Mouse (Mus musculus): ENCODE results near the gene Klhl35.

The Klhl35 gene

DNA sequence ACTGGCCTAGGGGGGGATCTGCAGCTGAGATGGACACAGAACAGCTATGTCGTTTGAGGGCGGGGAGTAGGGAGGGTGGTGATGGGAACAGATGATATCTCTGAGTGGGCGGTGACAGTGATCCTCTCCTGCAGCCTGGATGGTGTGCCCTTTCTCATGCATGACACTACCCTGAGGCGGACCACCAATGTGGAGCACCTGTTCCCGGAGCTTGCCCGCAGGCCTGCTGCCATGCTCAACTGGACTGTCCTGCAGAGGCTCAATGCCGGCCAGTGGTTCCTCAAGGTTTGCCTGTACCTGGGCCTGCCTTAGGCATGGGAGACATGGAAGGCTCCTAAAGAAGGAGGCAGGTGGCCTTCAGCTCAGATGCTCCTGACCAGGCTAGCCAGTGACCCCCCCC is 12.9 kb upstream of the Klhl35 start:
- no peak for DNase-seq (ENCODE audit: low read depth, low spot score)

DNA sequence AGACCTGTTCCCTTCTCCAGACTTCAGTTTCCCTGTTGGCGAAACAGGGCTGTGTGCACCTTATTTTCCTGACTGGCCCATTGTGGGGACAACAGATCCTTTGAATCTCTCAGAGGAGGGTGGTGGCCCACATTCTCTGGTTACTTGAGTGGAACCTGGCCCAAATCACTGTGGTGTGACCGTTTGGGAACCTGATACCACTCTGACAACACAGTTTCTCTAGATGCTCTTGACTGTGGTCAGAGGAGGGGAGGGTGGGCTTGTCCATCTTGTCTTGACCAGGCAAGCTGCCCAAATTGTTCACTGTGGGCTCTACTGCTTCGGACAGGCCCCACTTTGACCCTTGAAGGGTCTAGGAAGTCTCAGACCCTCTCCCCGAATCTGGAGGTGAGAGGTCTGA is 11.8 kb upstream of the Klhl35 start:
- no peak for DNase-seq (ENCODE audit: low read depth, low spot score)

DNA sequence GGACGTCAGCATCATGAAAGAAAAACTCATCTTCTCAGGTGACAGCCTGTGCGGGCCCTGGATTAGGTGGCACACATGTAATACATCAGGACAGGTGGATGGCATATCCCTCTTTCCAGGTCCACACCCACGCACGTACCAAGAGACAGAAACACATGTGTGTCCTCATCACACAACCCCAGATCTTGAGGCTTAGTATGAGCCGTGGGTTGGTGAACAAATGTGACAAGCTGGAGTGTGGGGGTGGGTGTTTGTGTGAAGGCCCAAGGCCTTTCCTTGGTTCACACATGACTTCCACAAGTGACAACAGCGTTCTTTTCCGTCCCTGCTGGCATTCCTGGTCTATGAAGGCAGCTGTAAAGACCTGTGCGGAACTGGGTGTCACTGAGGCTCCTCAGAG is 7.0 kb upstream of the Klhl35 start:
- no peak for DNase-seq (ENCODE audit: low read depth, low spot score)

DNA sequence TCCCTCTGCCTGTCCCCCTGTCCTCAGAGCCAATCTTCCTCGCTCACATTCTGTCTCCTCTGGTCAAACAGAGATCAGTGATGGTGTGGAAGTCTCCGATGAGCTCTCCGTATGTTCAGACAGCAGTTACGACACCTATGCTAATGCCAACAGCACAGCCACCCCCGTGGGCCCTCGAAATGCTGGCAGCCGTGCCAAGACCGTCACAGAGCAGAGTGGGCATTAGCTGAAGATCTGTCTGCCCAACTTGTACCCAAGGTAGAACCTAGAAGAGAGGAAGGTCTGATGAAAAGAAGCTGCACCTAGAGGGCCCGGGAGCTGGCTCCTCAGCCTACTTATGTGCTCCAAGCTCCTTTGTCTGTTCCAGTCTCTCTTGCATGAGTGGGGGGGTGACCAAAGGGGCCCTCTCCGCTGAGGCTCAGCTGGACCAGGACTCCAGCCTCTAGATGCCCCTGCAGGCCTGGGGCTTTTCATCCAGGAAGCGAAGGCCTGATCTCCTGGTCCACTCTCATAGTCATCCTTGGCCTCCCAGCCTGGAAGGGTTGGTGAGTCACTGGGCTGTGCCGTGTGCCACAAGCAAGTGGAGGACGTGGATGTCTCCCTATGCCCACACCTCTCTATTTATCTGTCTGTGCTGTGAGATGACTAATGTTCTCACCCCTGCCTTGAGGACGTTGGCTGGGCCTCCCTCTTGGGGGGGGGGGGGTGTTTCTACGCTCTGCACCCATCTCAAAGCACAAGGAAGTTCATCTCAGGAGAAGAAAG is 5.7 kb upstream of the Klhl35 start:
- no peak for DNase-seq (ENCODE audit: low read depth, low spot score)

DNA sequence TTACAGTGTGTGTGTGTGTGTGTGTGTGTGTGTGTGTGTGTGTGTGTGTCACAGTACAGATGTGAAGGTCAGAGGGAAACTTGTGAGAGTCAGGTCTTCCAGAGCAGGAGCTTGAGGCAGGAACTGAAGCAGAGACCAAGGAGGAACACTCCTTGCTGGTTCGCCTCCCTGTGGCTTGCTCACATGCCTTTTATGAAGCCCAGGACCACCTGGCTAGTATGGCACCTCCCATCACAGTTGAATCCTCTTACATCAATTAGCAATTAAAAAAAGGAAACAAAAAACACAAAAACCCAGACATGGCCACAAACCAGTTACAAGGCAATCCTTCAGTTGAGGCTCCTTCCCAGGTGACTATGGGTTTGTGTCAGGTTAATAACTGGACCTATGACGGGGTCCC is 2.7 kb upstream of the Klhl35 start:
- DNase-seq (ENCODE audit: low read depth, low spot score), result peak; percentile 58

DNA sequence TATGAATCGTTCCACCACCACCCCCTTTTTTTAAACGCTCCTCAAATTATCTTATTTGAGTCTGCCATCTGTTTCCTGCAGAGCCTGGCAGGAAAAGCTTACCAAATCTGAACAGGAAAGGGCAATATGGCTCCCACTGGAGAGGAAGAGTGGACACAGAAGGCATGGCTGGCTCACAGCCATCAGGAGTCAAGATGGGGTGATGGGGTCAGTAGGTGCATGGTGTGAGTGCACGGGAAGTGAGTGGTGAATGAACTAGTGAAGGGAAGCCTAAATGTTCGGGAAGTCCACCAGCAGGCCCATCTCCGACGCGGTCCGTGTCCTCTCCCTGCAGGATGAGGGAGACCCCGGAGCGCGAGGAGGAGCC is 2.1 kb downstream of the Klhl35 start:
- DNase-seq (ENCODE audit: low read depth, low spot score), result no peak

DNA sequence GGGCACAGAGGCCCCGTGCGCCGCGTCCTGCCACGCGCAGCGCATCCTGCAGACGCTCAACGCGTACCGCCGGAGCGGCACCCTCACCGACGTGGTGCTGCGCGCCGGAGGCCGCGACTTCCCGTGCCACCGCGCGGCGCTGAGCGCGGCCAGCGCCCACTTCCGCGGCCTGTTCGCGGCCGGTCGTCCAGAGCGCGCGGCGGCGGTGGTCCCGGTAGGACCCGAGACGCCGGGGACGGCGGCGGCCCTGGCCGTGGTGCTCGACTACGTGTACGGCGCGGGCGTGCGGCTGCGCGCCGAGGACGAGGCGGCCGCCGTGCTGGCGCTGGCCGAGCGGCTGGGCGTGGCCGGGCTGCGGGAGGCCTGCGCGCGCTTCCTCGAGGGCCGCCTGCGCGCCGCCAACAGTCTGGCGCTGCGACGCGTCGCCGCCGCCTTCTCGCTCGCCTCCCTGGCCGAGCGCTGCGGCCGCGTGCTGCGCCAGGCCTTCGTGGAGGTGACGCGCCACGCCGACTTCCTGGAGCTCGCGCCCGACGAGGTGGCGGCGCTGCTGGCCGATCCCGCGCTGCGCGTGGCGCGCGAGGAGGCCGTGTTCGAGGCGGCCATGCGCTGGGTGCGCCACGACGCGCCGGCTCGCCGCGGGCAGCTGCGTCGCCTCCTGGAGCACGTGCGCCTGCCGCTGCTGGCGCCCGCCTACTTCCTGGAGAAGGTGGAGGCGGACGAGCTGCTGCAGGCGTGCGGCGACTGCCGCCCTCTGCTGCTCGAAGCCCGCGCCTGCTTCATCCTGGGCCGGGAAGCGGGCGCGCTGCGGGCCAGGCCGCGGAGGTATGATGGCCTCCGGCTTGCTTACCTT is 2.7 kb downstream of the Klhl35 start:
- peak; percentile 90 for DNase-seq (ENCODE audit: low read depth, low spot score)

DNA sequence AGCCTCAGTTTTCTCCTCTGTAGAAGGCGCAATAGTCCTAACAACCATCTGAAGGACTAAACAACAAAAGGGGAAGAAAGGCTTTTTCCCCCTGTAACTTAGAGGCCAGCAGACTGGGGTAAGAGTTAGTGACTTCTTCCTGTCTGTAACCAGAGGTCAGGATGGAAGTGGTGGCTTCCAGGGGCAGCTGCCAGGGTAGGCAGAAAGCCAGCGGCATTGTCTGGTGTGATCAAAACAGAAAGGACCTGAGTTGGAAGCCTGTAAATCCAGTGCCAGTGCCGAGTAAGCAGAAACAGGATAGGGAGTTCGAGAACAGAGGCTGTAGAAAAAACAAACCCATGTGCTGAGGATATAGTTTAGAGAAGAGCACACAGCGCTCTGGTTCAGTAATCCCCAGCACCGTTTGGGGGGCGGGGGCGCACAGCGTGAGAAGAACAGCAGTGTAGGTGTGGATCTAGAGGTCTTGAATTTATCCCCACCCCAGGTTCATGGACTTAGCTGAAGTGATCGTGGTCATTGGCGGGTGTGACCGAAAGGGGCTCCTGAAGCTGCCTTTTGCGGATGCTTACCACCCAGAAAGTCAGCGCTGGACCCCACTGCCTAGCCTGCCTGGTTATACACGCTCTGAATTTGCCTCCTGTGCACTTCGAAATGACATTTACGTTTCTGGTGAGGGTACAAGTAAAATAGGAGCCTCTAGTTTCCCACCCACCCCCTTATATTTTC is 4.0 kb downstream of the Klhl35 start:
- no peak for DNase-seq (ENCODE audit: low read depth, low spot score)

DNA sequence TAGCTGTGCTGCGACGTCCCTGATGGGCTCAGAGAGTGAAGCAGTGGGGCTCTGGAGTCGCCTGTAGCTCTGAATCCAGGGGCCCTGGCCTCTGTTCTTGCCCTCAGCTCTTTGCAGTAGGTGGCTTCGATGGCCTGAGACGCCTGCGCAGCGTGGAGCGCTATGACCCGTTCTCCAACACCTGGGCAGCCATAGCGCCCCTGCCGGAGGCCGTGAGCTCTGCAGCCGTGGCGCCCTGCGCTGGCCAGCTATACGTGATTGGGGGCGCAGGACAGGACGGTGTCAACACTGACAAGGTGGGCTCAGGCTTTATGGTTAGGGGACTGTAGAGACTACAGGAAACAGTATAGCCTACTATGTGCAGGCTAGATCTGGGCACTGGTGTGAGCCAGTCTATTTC is 5.8 kb downstream of the Klhl35 start:
- peak; percentile 86 for DNase-seq (ENCODE audit: low read depth, low spot score)

DNA sequence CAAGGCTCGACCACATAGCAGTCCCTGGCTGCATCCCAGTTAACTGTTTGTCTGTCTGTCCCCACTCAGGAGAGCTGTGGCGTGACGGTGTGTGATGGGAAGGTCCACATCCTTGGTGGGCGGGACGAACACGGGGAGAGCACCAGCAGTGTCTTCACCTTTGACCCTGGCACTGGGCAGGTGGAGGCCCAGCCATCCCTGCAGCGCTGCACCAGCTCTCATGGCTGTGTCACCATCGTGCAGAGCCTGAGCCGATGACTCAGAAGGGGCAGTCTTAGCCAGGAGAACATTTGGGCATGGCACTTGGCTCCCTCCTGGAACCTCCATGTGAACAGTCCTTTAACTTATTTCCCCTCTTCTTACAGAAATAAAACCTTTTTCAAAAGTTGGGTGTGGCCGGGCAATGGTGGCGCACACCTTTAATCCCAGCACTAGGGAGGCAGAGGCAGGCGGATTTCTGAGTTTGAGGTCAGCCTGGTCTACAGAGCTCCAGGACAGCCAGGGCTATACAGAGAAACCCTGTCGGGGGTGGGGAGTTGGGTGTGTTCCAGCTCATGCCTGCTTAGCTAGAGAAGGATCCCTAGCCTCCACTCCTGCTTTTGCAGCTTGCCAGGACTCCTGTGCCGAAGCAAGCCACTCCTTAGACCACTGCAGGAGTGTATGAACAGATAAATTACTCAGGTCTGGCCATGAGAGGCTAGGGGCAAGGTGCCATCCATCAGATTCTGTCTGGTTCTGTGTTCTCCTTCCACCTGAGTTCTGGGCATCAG is 8.0 kb downstream of the Klhl35 start:
- peak; percentile 56 for DNase-seq (ENCODE audit: low read depth, low spot score)

DNA sequence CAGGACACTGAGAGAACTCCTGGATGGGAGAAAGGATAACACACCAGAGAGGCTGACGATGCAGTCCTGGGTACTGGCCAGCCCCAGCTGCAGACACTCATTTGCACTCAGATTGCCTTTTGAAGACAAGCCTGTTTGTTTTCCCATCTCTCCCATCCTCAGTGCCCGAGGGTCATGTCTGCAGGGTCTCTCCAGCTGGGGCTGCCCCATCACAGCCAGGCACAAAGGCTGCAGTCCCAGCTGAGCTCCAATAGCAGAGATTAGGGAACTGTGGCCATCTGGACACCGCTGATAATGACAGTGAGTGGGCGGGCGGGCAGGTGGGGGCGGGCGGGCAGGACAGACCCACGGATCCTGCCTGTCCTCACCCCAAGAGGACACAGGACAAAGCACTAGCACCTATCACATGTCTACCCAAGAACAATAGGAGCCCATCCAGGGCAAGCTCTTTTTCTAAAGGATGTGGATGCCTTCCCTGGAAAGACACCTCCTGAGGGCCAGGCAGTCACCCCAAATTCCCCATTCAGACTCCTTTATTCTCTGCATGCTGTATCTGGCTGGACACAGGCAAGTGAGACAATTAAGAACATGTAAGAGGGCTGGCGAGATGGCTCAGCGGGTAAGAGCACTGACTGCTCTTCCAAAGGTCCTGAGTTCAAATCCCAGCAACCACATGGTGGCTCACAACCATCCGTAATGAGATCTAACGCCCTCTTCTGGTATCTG is 9.2 kb downstream of the Klhl35 start:
- DNase-seq (ENCODE audit: low read depth, low spot score), result peak; percentile 34

DNA sequence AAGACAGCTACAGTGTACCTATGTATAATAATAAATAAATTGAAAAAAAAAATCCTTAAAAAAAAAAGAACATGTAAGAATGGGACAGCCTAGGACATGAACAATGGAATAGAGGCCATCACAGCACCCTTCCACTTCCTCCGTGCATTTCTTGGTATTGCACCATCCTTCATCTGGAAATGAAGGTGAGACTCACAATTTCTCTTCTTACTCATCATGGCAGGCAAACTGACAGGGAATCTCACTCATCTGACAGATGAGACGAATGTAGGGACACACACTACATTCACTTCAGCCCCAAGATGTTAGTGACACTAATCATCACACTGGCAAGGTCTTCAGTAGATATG is 9.7 kb downstream of the Klhl35 start:
- DNase-seq (ENCODE audit: low read depth, low spot score), result no peak

DNA sequence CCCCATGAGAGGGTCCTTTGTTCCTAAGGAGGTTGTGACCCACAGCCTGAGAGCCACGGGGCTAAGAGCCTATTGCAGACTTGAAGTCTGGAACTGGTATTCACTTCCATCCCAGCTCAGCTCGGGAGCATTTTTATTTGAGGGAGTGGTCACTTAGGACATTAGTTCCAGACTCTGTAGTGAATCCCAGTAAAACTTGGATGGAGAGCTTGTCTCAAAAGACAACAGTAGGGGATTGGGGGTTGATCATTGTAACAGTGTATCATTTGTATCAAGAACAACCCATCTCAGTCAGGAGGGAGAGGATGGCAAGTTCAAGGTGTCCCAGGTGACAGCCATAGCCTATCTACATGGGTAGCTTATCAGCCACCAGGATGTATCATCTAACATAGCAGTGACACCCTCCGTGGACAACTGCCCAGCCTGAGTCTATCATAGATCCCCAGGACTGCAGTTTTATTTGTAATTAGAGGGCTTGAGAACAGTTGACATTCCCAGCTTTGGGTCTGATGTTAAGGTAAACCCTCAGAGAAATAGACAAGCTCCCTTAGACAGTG is 10.8 kb downstream of the Klhl35 start:
- peak; percentile 45 for DNase-seq (ENCODE audit: low read depth, low spot score)

DNA sequence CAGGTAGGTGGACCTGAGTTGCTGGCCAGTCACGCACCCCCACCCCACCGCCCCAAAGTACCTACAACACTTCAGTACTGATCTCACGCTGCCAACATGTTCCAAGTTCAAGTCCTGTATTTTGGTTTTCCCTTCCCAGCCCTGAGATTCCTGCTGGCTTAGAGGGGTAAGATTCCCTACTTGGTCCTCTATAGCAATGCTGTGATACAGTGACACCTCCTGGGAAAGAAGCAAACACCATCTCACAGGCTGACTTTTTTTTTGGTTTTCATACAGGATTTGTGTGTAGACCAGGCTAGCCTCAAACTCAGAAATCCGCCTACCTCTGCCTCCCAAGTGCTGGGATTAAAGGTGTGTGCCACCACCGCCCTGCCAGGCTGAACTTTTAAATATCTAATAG is 11.4 kb downstream of the Klhl35 start:
- peak; percentile 47 for DNase-seq (ENCODE audit: low read depth, low spot score)

DNA sequence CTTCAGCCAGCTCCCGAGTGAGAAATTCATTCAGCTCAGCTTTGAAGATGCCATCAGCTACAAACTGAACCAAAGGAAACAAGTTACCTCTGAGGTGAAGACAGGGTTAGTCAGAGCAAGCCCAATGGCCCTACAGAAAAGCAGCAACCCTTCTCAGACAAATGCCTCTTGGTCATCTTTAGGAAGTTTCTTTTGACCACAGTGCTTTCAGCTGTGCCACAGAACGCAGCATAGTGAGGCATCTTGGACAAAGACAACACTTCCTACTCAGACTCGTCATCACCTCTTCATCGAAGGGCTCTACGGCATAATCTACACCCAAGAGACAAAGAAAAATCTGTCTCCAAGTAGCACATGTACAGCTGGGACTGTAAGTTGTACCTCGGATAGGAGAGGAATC is 16.8 kb downstream of the Klhl35 start:
- no peak for DNase-seq (ENCODE audit: low read depth, low spot score)

DNA sequence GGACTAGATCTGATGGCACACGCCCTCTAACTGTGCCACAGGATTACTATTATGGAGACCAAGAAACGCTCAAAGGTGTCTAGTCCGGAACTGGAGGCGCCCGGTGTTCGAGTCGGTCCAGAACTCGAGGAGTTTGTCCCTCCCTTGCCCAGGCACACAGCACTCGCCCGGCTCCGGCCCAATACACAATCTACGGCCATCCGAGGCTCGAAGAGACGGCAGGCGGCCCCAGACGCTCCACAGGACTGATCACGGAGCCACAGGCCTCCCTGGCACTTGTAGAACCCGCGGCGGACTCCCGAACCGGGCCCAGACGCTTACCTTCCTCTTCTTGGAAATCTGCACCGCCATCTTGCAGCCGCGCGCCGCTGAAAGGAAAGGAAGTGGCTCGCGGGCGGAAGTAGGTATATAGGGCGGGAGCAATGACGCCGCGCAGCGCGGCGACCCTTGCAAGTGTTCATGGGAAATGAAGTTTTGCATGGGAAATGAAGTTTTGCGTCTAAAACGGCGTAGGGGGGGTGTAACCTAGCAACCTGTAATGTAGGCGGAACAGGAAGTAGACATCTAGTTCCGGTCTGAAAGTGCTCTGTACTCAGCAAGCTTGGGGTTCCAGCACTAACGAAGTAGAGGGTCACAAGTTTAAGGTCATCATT is 17.6 kb downstream of the Klhl35 start, which contains the start of gene Rps3:
Rps3 (minus strand) TSS at position 468 of the 653 bp plus-strand sequence.
- DNase-seq (ENCODE audit: low read depth, low spot score), result peak; percentile 98

DNA sequence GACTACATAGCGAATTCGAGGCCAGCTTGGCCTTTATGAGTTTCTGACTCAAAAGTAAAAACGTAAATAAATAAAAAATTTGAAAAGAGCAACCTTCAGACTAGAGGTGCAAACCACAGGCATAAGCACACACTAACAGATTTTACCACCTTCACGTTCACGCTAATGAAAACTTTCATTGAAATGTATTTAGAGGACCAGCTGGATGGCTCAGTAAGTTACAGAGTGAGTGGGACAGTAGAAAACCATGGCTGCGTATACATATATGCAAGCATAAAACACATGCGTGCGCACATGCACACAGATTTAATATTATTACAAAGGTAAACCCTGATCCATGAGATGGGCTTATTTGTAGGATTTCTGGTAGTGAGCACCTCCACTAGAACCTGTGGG is 18.1 kb downstream of the Klhl35 start:
- no peak for DNase-seq (ENCODE audit: low read depth, low spot score)

DNA sequence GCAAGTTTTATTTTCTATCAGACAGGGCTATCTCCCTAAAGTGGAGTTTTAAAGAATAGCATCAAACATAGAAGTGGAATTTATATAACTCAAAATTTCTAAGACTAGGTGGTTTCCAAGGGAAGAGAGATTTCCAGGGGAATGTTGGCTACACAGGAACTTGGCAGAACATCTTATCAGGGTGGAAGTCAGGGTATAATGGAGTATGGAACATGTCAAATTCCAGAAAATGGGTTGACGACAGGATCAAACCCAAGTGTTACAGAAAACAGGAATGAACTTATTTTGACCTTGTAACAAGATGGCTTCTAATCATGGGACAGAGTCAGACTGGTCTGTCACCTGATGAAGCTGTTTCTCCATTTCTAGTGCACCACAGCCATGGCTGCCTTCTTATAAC is 18.9 kb downstream of the Klhl35 start:
- no peak for DNase-seq (ENCODE audit: low read depth, low spot score)

DNA sequence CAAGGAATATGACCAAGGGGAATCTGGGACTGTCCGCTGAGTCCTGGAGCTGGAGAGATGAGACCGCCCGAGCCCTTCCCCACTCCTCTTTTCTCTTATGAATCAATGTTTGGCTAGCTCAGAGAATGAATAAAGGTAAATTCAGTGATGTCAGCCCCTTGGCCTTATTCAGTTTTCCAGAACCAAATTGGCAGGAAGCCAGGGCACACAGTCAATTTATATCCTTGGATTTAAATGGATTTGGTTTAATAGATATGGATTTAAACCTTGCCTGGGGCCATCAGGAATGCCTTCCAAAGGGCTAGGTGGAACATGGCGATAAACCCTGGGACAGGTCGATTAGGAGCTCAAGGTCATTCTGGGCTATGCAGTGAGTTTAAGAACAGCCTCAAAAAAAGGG is 23.9 kb downstream of the Klhl35 start:
- no peak for DNase-seq (ENCODE audit: low read depth, low spot score)

DNA sequence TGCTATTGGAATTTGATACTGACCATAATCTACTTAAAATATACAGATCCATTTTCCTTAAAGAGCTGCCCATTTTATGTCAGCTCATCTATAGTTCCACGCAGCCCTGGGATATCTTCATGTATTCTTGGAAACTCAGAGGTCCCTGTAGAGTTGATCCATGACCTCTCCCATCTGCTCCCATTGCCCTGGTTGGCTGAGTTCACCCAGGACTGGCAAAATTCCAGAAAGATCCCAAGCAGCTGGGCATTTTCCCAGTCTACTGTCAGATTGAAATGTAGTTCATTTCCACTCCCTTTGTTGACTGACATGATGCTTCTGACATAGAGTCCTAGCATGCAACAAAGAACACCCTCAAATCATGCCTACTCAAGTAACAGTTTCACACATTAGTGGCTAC is 33.3 kb downstream of the Klhl35 start:
- DNase-seq (ENCODE audit: low read depth, low spot score), result no peak
